Mouse (Mus musculus) frontal cortex, adult 2 months (tissue): ENCODE results near the gene Qk. TPM values are rescaled to one million over a fixed set of nuclear protein-coding genes. Genes with fewer than 3 reads are reported as not detected.
A peak's percentile ranks its signal among the peaks of the same experiment; 100 is the strongest.

Experiments
- DNase-seq, 2 experiments: peaks; one replicate each; pipeline ENCODE4 v3.0.0; 2022; ENCODE audit warnings: low spot score in 1 of 2; ENCODE audit errors: extremely low spot score in 1 of 2
- polyA plus RNA-seq: library from polyadenylated mRNA; depleted of rRNA; stranded (reverse); fragments of >200 nt; gene quantifications from 2 replicates; pipeline ENCODE4 v1.2.3, GENCODE M21; 2012; rRNA removed

Qk gene
- polyA plus RNA-seq, result 275 and 300 TPM in 2 replicates

DNA sequence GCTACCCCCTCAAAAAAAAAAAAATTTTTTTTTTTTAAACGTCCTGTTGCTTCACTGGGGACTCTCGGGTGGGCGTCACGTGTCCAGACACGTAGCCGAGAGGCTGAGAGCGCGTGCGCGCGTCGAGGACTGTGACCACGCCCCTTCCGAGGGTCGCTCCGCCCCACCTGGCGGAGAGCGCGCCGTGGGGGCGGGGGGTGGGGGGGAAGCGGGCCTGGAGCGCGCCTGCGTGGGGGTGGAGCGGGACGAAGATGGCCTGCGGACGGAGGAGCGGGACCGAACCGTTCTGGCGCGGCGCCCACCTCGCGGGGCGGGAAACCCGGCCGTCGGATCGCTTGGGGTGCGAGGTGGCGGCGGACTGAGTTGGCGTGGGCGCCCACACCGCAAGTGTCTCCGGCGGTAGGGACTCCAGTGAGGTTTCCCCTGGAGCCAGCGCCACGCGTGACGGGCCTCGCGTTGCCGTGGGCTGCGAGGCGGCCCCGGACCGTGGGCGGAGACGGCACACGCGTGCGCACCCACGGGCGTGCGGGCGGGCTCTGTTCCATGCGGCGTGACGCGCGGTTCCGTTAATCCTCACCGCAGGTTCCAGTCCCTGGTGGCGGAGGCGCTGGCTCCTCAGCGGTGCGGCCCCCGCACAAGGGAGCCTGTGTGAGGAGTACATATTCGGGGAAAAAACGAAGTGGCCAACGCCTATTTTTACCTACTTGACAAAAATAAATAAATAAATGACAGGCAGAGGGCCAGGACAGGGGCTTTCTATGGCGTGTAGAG, at the start of gene Qk:
Qk (minus strand) TSS at position 170 of the 771 bp plus-strand sequence.
- peak; percentile 84 to 93 for DNase-seq

- DNase-seq, result no peak
These were observed 47.4 kb upstream of the Qk start for GRCm38 (mm10) chr17:10367044-10367443.

GRCm38 (mm10) chr17:10366577-10366976, 46.9 kb upstream of the Qk start:
- DNase-seq, result no peak

DNA sequence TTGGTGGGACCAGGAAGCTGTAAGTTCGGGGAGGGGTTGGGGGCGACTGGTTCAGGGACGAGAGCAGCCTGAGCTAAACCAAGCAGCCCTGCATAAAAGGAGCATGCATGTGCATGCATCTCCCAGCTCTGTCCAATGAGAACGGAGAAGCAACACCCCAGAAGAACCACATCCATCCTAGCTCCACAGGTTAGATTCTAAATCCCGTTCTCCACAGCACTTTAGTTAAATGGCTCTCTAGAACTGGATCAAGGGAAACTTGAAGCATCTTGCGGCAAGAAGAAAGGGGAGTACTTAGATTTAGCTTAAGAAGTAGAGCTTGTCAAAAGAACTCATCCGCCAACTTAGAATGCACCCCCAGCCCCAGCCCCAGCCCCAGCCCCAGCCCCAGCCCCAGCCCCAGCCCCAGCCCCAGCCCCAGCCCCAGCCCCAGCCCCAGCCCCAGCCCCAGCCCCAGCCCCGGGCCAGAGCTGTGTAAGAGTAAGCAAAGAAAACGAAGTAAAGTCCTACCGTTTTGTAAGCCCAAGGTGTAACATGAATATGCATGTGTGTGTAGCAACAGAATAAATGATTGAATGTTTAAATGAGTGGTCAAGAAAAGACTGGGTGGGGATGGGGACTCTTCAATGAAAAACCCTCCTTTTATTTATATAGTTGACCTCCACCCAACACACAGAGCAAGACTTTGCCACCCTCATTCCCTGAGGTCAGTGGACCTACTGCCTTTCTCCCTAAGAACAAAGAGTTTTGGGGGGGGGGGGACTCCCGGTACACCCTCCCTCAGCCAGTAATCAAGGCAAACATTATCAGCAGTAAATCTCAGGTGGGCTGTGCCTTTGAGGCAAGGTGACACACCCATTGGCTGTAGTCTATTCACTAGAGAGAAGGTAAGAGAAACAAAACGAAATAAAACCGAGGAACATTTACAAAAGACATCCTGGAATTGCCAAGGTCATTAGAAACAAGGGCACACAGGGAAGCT, 46.1 kb upstream of the Qk start:
- DNase-seq, result no peak

DNA sequence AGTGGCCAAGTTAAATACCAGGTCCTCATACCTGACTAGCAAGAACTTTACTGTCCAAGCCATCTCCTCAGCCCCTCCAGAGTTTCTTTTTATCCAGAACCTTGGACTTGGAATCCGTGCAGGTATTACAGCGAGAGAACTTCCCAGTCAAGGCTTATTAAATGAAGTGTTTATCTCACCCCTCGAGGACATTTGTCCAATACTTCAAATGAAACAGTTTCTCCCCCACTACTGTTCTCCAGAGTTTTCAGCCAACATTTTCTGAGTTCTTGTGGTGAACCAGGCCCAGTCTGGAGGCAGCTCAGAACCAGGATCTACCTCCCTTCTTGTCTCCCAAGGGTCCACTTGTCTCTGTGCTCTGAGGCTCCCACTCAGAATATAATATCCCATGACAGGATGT, 43.5 kb upstream of the Qk start:
- no peak for DNase-seq

- DNase-seq, result no peak
These were observed 42.2 kb upstream of the Qk start for GRCm38 (mm10) chr17:10361882-10362291.

GRCm38 (mm10) chr17:10360738-10361137, 41.1 kb upstream of the Qk start:
- no peak for DNase-seq

- peak in 1 of 2 experiments; percentile 16 for DNase-seq
These were observed 39.8 kb upstream of the Qk start for GRCm38 (mm10) chr17:10359466-10359865.

DNA sequence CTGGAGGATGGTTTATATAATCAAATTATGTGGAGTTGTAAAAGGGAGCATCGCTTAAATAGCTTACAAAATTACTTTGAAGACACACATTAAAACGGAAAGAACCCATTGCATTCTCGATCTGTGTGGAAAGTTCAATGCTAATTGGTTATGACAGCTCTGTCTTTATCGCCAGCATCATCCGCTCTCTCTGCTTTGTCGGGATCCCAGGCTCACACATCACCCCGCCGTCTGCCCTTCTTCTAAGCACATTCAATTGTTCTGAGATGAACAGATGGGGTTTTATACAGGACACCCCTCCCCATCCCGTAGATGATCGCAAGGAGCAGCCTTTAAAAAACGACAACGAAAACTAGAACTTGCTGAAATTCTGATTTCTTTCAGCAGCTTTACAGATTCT, 37.7 kb upstream of the Qk start:
- peak in 1 of 2 experiments; percentile 19 for DNase-seq

GRCm38 (mm10) chr17:10356294-10356693, 36.6 kb upstream of the Qk start:
- no peak for DNase-seq

- DNase-seq, result no peak
These were observed 36.1 kb upstream of the Qk start for GRCm38 (mm10) chr17:10355746-10356145.

DNA sequence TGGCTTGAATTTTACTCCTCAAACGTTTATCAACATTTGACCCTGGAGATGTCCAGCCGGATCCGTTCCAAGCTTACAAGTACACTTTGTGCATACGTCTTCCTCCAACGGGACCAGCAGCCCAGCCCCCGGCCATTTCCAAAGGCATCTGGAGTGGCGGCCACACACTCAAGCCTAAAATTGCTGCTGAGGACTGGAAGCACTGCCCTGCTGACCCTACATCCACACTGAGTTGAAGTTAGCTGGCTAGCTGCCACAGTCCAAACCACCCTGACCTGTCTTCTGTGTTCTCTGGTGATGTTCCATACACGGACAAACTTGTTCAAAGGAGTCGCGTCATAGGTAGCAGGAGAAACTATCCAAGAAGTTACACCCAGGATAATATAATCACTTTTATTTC, 18.6 kb upstream of the Qk start:
- DNase-seq, result no peak

- no peak for DNase-seq
These were observed 16.9 kb upstream of the Qk start for GRCm38 (mm10) chr17:10336558-10336957.

GRCm38 (mm10) chr17:10335809-10336499, 16.3 kb upstream of the Qk start:
- no peak for DNase-seq

- peak; percentile 69 to 80 for DNase-seq
These were observed 15.5 kb upstream of the Qk start for GRCm38 (mm10) chr17:10334957-10335690.

DNA sequence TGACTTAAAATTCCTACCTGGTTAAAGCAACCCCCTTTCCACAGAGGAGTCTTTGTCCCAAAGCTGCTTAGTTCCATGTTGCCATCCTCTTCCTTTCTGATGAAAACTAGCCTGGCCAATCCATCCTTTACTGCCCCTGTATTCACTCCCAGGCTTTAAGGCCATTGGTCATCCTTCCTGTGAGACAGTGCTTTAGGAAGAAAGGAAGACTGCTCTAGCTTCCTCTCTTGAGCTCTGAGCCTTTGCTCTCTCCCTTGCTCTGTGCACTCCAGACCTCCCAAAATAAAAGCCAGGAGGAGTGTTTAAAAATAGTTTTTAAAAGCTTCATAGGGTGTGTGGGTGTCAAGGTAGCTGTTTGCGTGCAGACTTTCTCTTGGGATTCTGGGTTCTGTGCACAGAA, 14.8 kb upstream of the Qk start:
- no peak for DNase-seq

DNA sequence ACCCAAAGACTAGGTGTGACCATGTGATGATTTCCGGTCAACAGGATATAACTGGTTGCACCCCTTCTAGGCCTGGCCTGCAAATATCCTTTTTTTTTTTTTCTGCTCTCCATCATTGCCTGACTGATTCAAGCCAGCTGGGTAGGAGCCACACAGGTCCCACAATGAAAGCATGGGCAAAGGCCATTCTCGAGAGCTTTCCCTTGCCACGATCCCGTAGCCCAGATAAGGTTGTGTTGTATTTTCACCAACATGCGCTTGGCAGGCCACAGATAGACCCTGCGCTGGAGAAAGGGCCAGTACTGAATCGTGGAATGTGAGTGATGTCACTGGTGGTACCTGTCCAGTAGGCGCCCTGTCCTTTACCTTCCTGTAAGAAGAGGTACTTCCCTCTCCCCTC, 13.7 kb upstream of the Qk start:
- no peak for DNase-seq

- DNase-seq, result no peak
These were observed 12.5 kb upstream of the Qk start for GRCm38 (mm10) chr17:10332127-10332526.

DNA sequence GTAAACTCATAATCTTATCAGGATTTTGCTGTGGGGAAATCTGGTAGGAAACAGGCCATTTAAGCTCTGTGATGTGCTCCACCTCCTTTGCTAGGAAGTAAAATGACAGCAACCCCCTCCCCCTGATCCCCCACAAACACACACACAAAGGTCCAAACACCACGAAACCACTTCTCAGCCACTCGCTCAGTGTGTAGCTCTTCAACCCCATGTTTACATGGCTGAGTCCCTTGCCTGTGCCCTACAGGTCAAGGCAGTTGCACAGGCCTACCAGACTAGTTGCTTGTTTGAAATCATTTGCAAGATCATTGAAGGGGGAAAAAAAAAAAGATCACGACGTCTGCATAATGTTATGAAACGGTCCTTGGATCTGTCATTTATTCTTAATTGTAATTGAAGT, 9.8 kb upstream of the Qk start:
- DNase-seq, result no peak

GRCm38 (mm10) chr17:10328544-10329100, 9.0 kb upstream of the Qk start:
- peak in 1 of 2 experiments; percentile 53 for DNase-seq
